Mouse (Mus musculus) hindbrain, embryonic 11.5 days (tissue): ENCODE results near the gene Lrrc15. TPM values are rescaled to one million over a fixed set of nuclear protein-coding genes. Genes with fewer than 3 reads are reported as not detected.

ENCODE experiments used
- ATAC-seq: fragments of 200-750 bp; cut with Nextera tagmentation; 2 replicates; pipeline ENCODE4 v1.8.0; 2017; ENCODE audit warnings: mild to moderate bottlenecking, moderate TSS enrichment, moderate library complexity; ENCODE audit not compliant: low FRiP score
- DNase-seq: peaks from one replicate; pipeline ENCODE4 v3.0.0-alpha.2; 2015; ENCODE audit warnings: low spot score
- H3K27ac ChIP-seq: fragments of 300-500 bp; sonication (generic); 2 replicates; pipeline ENCODE4 v1.5.1; 2014; ENCODE audit warnings: mild to moderate bottlenecking, low read depth, low read length
- H3K27me3 ChIP-seq: fragments of 300-500 bp; sonication (generic); 2 replicates; pipeline ENCODE4 v1.6.1; 2014; ENCODE audit warnings: mild to moderate bottlenecking, low read length, moderate library complexity, mixed read lengths; ENCODE audit not compliant: control insufficient read depth, insufficient read depth
- H3K36me3 ChIP-seq: fragments of 300-500 bp; sonication (generic); 2 replicates; pipeline ENCODE4 v1.6.1; 2014; ENCODE audit warnings: mild to moderate bottlenecking, low read length, moderate library complexity, mixed read lengths; ENCODE audit not compliant: control insufficient read depth, insufficient read depth
- H3K4me1 ChIP-seq: fragments of 300-500 bp; sonication (generic); replicated peaks from 2 replicates; pipeline ENCODE4 v1.6.1; 2014; ENCODE audit warnings: low read length, mixed read lengths; ENCODE audit not compliant: control insufficient read depth, insufficient read depth
- H3K4me2 ChIP-seq: fragments of 300-500 bp; sonication (generic); replicated peaks from 2 replicates; pipeline ENCODE4 v1.6.1; 2014; ENCODE audit warnings: mild to moderate bottlenecking, low read depth, low read length
- H3K4me3 ChIP-seq: fragments of 300-500 bp; sonication (generic); 2 replicates; pipeline ENCODE4 v1.5.1; 2014; ENCODE audit warnings: low read depth, low read length
- H3K9ac ChIP-seq: fragments of 300-500 bp; sonication (generic); 2 replicates; pipeline ENCODE4 v1.6.1; 2014; ENCODE audit warnings: low read depth, low read length
- H3K9me3 ChIP-seq: fragments of 300-500 bp; sonication (generic); 2 replicates; pipeline ENCODE4 v1.6.1; 2016; ENCODE audit warnings: low read length; ENCODE audit not compliant: control insufficient read depth
- WGBS: fragments of 180-500 bp; shearing (Covaris S2); extraction: QIAGEN DNeasy Blood & Tissue Kit; methylation state at CpG from one replicate; pipeline ENCODE4 v1.1.7; 2014; 5-methylcytosine and 5-hydroxymethylcytosine counted together
- polyA plus RNA-seq: library from polyadenylated mRNA; unstranded; fragments of >200 nt; fragmentation: Nextera tagmentation; extraction: Ambion mirVana; gene quantifications from 2 replicates; pipeline ENCODE4 v1.2.1, GENCODE M21; 2014

Lrrc15 gene
- polyA plus RNA-seq, 1 experiment from 2014 or later: 0.91 TPM

DNA sequence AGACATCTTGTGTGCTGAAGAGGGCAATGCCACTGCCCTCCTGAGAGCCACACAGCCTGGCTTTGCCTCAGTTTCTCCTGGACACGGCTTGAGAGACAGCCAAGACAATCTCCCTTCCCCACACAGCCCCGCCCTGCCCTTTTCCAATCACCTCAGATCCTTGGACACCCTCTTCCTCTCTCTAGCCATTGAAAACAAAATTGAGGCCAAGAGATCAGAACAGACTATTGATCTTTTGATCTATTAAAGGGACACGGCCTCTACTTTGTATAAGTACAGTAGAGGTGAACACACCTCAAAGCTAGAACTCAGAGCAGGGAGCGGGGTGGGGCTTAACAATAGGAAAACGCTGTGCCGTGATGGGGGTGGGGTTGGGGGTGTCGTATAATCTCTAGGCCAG lies 24.6 kb downstream of the Lrrc15 start:
- Histone ChIP-seq H3K4me1 (no peaks in the 10 kb centered on the region), H3K9me3 (no peaks in the 10 kb centered on the region), H3K36me3 (no peaks in the 10 kb centered on the region), H3K4me3 (no peak overlapping the region), H3K4me2 (no peak overlapping the region), H3K9ac (no peak overlapping the region), H3K27ac (no peak overlapping the region), H3K27me3 (no peaks in the 10 kb centered on the region)
- WGBS: 88% methylated on average over 7 of the region's 7 CpGs
- ATAC-seq (no peak), DNase-seq (no peak)

DNA sequence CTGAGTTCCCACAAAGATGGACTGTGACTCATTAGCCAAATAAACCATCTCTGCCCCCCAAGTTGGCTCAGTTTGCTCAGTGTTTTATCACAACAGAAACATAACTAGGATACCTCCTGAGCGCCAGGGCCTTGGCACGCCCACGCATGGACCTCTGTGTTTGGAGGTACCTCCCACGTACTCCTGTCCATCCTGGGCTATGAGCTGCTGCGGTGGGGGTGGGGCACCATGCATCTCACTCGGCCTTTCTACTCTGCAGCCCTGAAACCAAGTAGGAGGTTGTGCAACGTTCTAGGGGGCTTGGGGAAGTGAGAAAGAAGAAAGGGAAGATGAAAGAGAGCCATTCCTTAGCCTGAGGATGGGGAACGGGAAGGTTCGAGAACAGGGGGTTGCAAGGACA lies 25.3 kb downstream of the Lrrc15 start:
- ATAC-seq (no peak), DNase-seq (no peak)
- Histone ChIP-seq H3K9ac (no peak overlapping the region), H3K27me3 (no peaks in the 10 kb centered on the region), H3K4me1 (no peaks in the 10 kb centered on the region), H3K9me3 (no peaks in the 10 kb centered on the region), H3K4me2 (no peak overlapping the region), H3K27ac (no peak overlapping the region), H3K36me3 (no peaks in the 10 kb centered on the region), H3K4me3 (no peak overlapping the region)
- WGBS: 78% methylated on average over 9 of the region's 9 CpGs

DNA sequence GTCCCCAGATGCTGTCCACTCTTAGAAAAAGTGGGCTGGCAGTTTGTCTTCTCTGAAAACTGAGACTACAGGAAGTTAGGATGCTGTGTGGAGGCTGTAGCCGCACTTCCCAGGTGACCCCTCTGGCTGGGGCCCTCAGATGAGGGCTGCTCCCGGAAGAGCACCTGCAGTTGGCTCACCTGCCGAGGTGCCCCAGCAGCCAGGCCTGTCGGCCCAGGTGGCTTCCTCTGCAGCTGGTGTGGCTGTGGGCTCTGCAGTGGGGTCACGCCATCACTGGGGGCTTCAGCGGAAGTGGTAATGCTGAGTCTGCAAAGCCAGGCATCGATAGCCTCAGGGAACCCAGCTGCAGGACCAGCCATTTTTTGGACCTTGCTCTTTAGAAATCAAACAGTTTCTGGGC lies 28.0 kb downstream of the Lrrc15 start:
- 67% methylated on average over 7 of the region's 7 CpGs for WGBS
- H3K9me3 ChIP-seq: no peaks in the 10 kb centered on the region
- H3K36me3 ChIP-seq: no peaks in the 10 kb centered on the region
- peaks cover 3% of the 10 kb centered on the region for H3K27me3 ChIP-seq
- H3K27ac ChIP-seq: no peak overlapping the region
- DNase-seq (no peak), ATAC-seq (no peak)
- no peak overlapping the region for H3K4me2 ChIP-seq
- no peak overlapping the region for H3K9ac ChIP-seq
- no peaks in the 10 kb centered on the region for H3K4me1 ChIP-seq
- H3K4me3 ChIP-seq: no peak overlapping the region

DNA sequence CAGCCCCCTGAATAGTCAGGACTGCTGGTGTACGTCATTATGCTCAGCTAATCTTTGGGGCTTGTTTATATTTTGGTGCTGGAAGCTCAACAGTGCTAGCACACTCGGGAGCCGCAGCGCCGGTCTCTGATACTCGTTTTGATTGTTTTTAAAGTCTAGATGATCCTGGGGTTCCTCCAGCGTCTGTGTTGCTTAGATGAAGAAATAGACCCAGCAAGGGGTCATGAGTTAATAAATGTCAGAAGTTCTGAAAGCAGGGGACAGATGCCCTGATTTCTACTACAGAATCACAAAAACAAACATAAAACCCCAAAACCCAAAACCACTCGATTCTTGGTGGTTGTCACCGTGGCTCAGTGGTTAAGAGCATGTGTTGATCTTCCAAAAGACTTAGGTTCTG lies 29.2 kb downstream of the Lrrc15 start:
- Histone ChIP-seq H3K27me3 (peaks cover 3% of the 10 kb centered on the region), H3K4me1 (no peaks in the 10 kb centered on the region), H3K9me3 (no peaks in the 10 kb centered on the region), H3K4me2 (no peak overlapping the region), H3K4me3 (no peak overlapping the region), H3K36me3 (no peaks in the 10 kb centered on the region), H3K27ac (no peak overlapping the region), H3K9ac (no peak overlapping the region)
- 74% methylated on average over 9 of the region's 9 CpGs for WGBS
- DNase-seq (no peak), ATAC-seq (no peak)

DNA sequence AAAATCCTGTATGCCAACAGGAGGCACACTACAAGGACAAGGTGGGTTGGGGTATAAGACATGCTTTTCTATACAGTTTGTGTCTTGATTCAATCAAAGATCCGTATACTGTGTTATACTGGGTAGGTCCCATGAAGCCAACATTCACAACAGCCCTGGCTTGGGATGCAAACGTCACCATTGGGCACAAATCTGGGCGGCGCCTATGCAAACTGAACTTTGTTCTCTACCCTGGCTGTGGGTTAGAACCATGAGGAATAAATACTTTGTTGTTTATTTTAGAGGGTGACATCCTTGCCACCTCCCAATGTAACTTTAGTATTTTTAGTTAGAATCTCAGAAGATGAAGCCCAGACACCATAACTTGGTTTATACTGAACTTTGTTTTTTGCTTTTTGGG lies 29.7 kb downstream of the Lrrc15 start:
- Histone ChIP-seq H3K4me2 (no peak overlapping the region), H3K4me3 (no peak overlapping the region), H3K27me3 (peaks cover 3% of the 10 kb centered on the region), H3K36me3 (no peaks in the 10 kb centered on the region), H3K9me3 (no peaks in the 10 kb centered on the region), H3K9ac (no peak overlapping the region), H3K27ac (no peak overlapping the region), H3K4me1 (no peaks in the 10 kb centered on the region)
- DNase-seq: no peak
- 85% methylated on average over 4 of the region's 4 CpGs for whole genome bisulfite sequencing
- ATAC-seq: no peak

DNA sequence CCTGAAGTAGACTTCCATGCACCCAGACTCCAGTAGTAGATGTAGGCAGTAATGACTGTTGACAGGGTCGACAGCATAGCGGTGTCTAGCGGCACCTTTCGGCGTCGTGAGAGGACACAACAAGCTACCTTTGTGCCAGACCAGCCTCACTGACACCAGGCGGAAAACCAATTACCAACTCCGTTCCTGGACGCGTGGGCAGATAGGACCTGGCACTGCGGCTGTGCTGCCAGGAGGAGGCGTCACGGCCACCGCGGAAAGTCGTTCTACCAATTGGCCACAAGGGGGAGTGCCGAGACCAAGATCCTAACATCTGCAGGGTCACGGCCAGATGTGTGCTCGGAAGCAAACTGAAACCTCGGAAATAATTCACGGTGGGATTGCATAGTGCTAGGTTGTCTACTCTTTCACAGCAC lies 31.0 kb downstream of the Lrrc15 start:
- Histone ChIP-seq H3K4me3 (no peak overlapping the region), H3K4me1 (no peaks in the 10 kb centered on the region), H3K9me3 (no peaks in the 10 kb centered on the region), H3K27ac (no peak overlapping the region), H3K27me3 (peaks cover 3% of the 10 kb centered on the region), H3K36me3 (no peaks in the 10 kb centered on the region), H3K4me2 (0 out of 2 replicates have a peak overlapping the region, but pooled peaks have one; percentile 6), H3K9ac (no peak overlapping the region)
- 2% methylated on average over 21 of the region's 21 CpGs for WGBS
- ATAC-seq (0 out of 2 replicates have a peak, but pooled peaks have one; percentile 27), DNase-seq (peak; percentile 87)

DNA sequence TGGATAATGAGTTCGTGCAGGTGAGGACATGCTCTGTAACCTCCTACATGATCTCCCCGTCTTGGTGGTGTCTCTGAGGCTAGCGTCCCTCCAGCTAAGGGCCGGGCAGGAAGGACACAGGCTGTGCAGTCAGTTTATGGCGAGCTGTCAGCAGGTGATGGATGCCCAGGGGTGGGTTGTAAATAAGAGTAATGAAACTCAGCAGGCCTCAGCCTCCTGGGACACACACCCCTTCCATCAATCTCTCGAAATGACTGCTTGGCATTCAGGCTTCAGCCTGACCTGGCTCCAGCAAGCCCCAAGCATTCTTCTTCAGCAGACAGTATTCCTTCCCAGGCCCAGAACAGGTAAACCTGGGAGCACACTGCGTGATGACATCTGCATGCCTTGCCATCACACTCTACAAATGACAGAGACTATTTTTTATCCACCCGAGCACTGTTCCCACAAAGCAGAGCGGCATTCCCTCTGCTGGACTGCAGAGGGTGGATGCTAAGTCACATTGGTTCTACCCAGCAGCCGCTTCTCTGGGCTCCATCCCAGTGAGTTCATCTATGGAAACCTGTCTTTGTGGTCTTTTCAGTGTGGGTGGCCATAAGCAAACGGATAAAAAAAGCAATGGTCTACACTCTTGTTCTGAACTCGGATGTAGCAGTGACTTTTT lies 38.9 kb downstream of the Lrrc15 start:
- peak; percentile 60; the same call in 1 of the 2 replicates for ATAC-seq
- no peaks in the 10 kb centered on the region for H3K9me3 ChIP-seq
- no peaks in the 10 kb centered on the region for H3K4me1 ChIP-seq
- no peak overlapping the region for H3K27ac ChIP-seq
- DNase-seq: peak; percentile 39
- H3K4me3 ChIP-seq: no peak overlapping the region
- no peak overlapping the region for H3K9ac ChIP-seq
- no peaks in the 10 kb centered on the region for H3K36me3 ChIP-seq
- WGBS: 52% methylated on average over 12 of the region's 12 CpGs
- peaks cover 7% of the 10 kb centered on the region; the same call in 1 of the 2 replicates for H3K27me3 ChIP-seq
- H3K4me2 ChIP-seq: no peak overlapping the region

DNA sequence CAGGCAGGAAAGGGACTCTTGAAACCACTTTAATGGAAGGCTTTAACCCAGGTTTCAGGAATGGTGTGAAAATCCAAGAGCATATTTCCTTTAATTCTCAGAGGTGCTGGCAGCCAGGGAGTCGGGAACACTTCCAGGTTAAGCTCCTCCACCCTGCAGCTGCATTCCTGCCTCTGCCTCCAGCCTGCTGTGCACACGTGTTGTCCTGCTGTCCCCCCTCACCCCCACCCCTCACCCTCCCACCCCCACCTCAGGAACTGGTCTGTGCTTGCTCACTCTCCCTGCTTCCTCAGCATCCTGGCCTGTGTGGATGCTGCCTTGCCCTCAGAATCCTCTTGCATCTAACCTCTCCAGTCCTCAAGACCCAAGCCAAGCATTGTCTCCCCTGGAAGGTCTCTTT lies 41.4 kb downstream of the Lrrc15 start:
- no peak for ATAC-seq
- H3K27me3 ChIP-seq: peaks cover 19% of the 10 kb centered on the region
- 32% methylated on average over 2 of the region's 2 CpGs for WGBS
- H3K9me3 ChIP-seq: no peaks in the 10 kb centered on the region
- H3K4me1 ChIP-seq: no peaks in the 10 kb centered on the region
- H3K9ac ChIP-seq: no peak overlapping the region
- no peak overlapping the region for H3K4me2 ChIP-seq
- H3K36me3 ChIP-seq: no peaks in the 10 kb centered on the region
- no peak overlapping the region for H3K4me3 ChIP-seq
- no peak for DNase-seq
- H3K27ac ChIP-seq: no peak overlapping the region

DNA sequence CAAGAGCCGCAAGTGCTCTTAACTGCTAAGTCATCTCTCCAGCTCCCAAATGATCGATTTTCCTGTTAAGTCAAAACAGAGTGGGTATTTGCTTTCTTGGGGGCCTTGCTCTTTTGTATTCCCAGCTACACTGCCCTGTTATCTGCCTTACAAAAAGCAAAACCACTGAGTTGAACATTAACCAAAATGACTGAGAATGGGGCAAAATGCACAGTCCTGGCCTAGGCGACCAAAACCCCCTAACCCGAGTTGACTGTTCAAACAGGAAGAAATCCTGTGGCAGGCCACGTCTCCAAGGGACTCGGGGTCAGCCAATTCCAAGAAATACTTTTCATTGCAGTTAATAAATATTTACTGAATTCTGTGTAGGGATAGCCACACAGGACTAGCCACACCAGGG lies 44.3 kb downstream of the Lrrc15 start:
- Histone ChIP-seq H3K27me3 (peaks cover 36% of the 10 kb centered on the region), H3K4me1 (peaks cover 8% of the 10 kb centered on the region), H3K9ac (no peak overlapping the region), H3K36me3 (no peaks in the 10 kb centered on the region), H3K4me2 (no peak overlapping the region), H3K4me3 (no peak overlapping the region), H3K27ac (no peak overlapping the region), H3K9me3 (no peaks in the 10 kb centered on the region)
- ATAC-seq (no peak), DNase-seq (no peak)
- WGBS: 77% methylated on average over 6 of the region's 6 CpGs
